Mouse (Mus musculus) kidney, adult 2 months (tissue): ENCODE measurements at regions not wholly inside any gene's neighbourhood (a gene's known extent, or its start where the extent isn't known, plus 50 kb on each side); places are given as distances from the start of the nearest gene placed in this dataset.

Experiments used
- DNase-seq: peaks from one replicate; pipeline ENCODE4 v3.0.0; 2021
- H3K27ac ChIP-seq: fragments of 200-500 bp; 2 replicates; pipeline ENCODE4 v1.5.1; 2012; ENCODE audit warnings: low read depth, low read length, control low read depth, inconsistent platforms; ENCODE audit not compliant: insufficient read depth
- H3K27me3 ChIP-seq: fragments of 200-500 bp; replicated peaks from 2 replicates; pipeline ENCODE4 v1.6.1; 2012; ENCODE audit warnings: mild to moderate bottlenecking, moderate library complexity, low read length, inconsistent platforms; ENCODE audit not compliant: control insufficient read depth, insufficient read depth
- H3K36me3 ChIP-seq: fragments of 200-500 bp; 2 replicates; pipeline ENCODE4 v1.6.1; 2012; ENCODE audit warnings: mild to moderate bottlenecking, moderate library complexity, low read length, inconsistent platforms; ENCODE audit not compliant: control insufficient read depth, insufficient read depth
- H3K4me1 ChIP-seq: fragments of 200-500 bp; 2 replicates; pipeline ENCODE4 v1.6.1; 2011; ENCODE audit warnings: low read length; ENCODE audit not compliant: control insufficient read depth, insufficient read depth
- H3K4me3 ChIP-seq: fragments of 200-500 bp; 2 replicates; pipeline ENCODE4 v1.5.1; 2011; ENCODE audit warnings: mild to moderate bottlenecking, low read depth, low read length, control low read depth; ENCODE audit not compliant: insufficient read depth
- CTCF ChIP-seq: fragments of 200-500 bp; conservative IDR thresholded peaks from 2 replicates; pipeline ENCODE4 v1.5.1; 2011; ENCODE audit warnings: low read depth, mild to moderate bottlenecking, control low read depth, low read length, moderate library complexity, mixed read lengths; ENCODE audit not compliant: insufficient read depth, insufficient read length
- POLR2A ChIP-seq: fragments of 200-500 bp; IDR thresholded peaks from one replicate; pipeline ENCODE4 v1.6.1; 2011; ENCODE audit warnings: low read depth, low read length, control low read depth
- WGBS: fragments of 180-500 bp; shearing (Covaris S2); methylation state at CpG from one replicate; pipeline ENCODE4 v1.1.7; 2018; 5-methylcytosine and 5-hydroxymethylcytosine counted together

DNA sequence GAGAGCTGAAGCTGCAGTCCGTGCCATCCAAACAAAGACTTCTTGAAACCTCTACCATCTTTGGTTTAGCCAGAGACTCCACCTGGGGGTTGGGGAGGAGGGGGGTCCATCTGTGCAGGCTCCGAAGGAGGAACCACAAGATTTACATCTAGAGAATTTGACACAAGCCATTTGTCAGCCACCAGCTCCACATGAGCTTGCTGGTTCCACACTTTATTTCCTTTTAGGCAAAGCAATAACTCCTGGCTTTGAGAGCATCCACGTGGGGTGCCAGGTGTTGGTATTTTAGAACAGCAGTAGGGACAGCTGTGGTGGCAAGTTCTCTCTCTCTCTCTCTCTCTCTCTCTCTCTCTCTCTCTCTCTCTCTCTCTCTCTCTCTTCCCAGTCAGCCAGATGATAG, 99.6 kb upstream of the Kbtbd8 start:
- no peak for DNase-seq
- H3K27ac ChIP-seq, result no peak overlapping the region
- TF ChIP-seq CTCF (no peak), POLR2A (no peak)
- H3K4me1 ChIP-seq, result no peaks in the 10 kb centered on the region
- H3K36me3 ChIP-seq, result no peaks in the 10 kb centered on the region
- H3K4me3 ChIP-seq, result no peak overlapping the region
- WGBS, result 39% methylated on average over 3 of the region's 3 CpGs
- H3K27me3 ChIP-seq, result no peaks in the 10 kb centered on the region

DNA sequence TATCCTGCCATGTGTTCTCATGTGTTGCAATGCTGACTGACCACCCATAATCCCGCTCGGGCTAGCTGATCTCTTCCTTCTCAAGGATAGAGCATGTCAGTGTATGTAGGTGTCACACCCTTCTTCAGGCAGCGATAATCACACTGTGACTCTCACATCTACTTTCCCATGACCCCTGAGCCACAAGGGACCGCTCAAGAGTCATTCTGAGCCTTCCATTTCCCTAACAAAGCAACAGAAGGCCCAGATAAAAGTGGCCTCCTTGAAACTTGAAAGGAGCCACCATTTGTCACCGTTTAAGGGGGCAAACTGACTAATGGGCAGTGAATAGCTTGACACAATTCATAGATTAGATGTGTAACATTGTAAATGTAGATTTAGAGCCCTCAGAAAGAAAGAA, 103.9 kb upstream of the Kbtbd8 start:
- TF ChIP-seq CTCF (no peak), POLR2A (no peak)
- WGBS, result 49% methylated on average over 5 of the region's 5 CpGs

DNA sequence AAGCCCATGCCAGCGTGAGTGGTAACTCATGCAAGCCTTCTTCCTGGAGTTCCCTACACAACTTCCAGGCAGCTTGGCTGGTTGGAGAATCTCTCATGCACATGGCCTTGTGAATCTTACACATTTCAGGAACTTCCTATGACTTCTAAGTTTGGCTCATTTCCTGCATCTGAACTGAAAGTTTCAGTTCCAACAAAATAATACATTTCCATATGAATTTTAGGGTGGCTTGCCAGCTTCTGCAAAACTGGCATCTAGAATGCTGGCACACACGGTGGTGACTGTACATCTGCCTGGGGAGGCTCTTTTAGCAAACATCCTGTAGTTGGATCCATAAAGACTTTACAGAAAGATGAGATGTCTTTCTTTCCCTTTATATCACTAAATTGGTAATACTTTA, 110.6 kb upstream of the Kbtbd8 start:
- H3K27ac ChIP-seq, result no peak overlapping the region
- 0 out of 2 replicates have a peak, but pooled peaks cover 2% of the 10 kb centered on the region for H3K4me1 ChIP-seq
- TF ChIP-seq POLR2A (no peak), CTCF (no peak)
- no peak for DNase-seq
- H3K4me3 ChIP-seq, result no peak overlapping the region
- no peaks in the 10 kb centered on the region for H3K27me3 ChIP-seq
- H3K36me3 ChIP-seq, result no peaks in the 10 kb centered on the region
- 91% methylated on average over 2 of the region's 2 CpGs for WGBS

More for the DNA sequence above, 103.9 kb upstream of the Kbtbd8 start:
- no peak for DNase-seq
- Histone ChIP-seq H3K27me3 (no peaks in the 10 kb centered on the region), H3K36me3 (no peaks in the 10 kb centered on the region), H3K4me1 (no peaks in the 10 kb centered on the region), H3K27ac (no peak overlapping the region), H3K4me3 (no peak overlapping the region)

DNA sequence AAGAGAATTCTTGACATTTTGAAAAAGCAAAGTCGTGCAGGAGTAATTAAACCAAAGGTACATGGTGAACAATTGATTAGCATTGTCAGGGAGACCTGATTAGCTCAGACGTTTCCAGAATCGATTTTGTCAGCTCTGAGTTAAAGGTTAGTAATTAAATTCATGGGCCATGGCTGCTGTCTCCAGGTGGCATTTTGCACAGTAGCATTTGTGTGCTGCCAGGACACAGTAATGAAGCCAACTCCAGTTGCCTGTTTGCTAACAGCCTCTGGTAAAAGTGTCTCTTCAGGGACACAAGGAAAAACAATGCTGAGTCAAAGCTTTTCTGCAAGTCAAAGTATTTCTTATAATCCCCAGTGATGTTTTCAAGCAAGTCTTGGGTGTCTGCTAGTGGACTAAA, 113.3 kb upstream of the Kbtbd8 start:
- Histone ChIP-seq H3K4me1 (peaks cover 7% of the 10 kb centered on the region; the same call in 1 of the 2 replicates), H3K27me3 (no peaks in the 10 kb centered on the region), H3K36me3 (no peaks in the 10 kb centered on the region), H3K4me3 (no peak overlapping the region), H3K27ac (no peak overlapping the region)
- WGBS, result 22% methylated on average over 3 of the region's 3 CpGs
- TF ChIP-seq POLR2A (no peak), CTCF (no peak)
- DNase-seq, result peak; percentile 11

DNA sequence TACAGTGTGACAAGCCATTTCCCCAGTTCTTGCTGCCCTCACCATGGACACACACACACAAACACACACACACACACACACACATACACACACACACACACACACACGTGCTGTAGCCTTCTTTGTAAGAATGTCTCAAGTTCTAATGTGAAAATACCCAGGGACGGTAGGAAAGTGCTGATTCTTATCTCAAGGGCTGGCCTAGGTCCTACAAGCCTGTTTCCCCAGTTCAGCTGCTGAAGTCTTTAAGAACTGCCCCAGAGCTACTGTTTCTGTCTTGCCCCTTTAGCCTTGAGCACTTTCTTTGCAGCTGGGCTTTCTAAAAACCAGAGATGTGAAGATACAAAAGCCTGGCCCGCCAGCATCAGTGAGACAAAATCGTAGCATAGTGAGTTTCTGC, 117.5 kb upstream of the Kbtbd8 start:
- WGBS, result 58% methylated on average over 4 of the region's 4 CpGs
- DNase-seq, result peak; percentile 22
- H3K27ac ChIP-seq, result peak overlapping the region; percentile 89

DNA sequence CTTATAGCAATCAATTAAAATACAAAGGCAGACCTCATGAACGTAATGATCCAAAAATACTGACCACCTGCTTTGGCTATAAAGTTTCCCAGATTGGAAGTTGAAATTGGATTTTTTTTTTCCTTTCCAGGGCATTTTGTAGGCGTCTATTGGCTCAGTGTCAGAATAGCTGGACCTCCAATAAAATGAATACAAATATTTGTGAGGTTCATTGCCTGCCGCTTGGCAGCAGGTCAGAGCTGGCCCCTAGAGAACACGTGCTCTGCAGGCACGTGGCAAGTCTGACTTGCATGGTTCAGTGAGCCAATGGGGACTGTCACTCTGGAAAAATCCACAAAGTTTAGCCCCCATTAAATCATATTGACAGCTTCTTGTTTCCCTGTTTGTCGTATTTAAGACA, 118.0 kb upstream of the Kbtbd8 start:
- peak overlapping the region; percentile 89 for H3K27ac ChIP-seq
- TF ChIP-seq CTCF (no peak), POLR2A (no peak)
- peak; percentile 85 for DNase-seq

More for the DNA sequence above, 117.5 kb upstream of the Kbtbd8 start:
- H3K27me3 ChIP-seq, result no peaks in the 10 kb centered on the region
- no peak overlapping the region for H3K4me3 ChIP-seq
- peaks cover 17% of the 10 kb centered on the region for H3K4me1 ChIP-seq
- H3K36me3 ChIP-seq, result no peaks in the 10 kb centered on the region
- no peak for TF ChIP-seq CTCF
- no peak for TF ChIP-seq POLR2A

DNA sequence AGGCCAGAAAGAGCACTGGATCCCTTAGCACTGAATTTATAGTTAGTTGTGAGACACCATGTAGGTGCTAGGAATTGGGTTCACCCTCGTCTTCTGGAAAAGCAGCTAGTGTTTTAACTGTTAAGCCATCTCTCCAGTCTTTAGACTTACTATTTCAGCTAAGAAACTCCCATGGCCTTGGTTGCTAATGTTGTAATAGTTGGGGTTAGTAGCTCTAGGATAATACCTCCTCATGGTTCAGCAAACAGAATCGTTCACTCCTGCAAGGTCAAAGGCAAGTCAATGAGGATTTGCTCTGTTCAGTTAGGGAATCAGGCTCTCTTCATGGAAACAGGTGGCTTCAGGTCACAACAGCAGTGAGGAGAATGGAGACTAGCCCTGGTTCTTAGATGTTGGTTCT, 118.7 kb upstream of the Kbtbd8 start:
- peak overlapping the region; percentile 74; the same call in 1 of the 2 replicates for H3K27ac ChIP-seq
- whole genome bisulfite sequencing, result 53% methylated on average over 2 of the region's 2 CpGs
- peak; percentile 14 for DNase-seq

More for the DNA sequence above, 118.0 kb upstream of the Kbtbd8 start:
- WGBS, result 14% methylated on average over 6 of the region's 6 CpGs
- no peak overlapping the region for H3K4me3 ChIP-seq
- H3K4me1 ChIP-seq, result peaks cover 17% of the 10 kb centered on the region
- H3K36me3 ChIP-seq, result no peaks in the 10 kb centered on the region
- H3K27me3 ChIP-seq, result no peaks in the 10 kb centered on the region

More for the DNA sequence above, 118.7 kb upstream of the Kbtbd8 start:
- no peaks in the 10 kb centered on the region for H3K27me3 ChIP-seq
- TF ChIP-seq CTCF, result no peak
- TF ChIP-seq POLR2A, result no peak
- H3K36me3 ChIP-seq, result no peaks in the 10 kb centered on the region
- peaks cover 16% of the 10 kb centered on the region for H3K4me1 ChIP-seq
- no peak overlapping the region for H3K4me3 ChIP-seq
